Mouse (Mus musculus): ENCODE measurements around the gene Sprr4. TPM values are rescaled to one million over a fixed set of nuclear protein-coding genes. Genes with fewer than 3 reads are reported as not detected.
"Not testable (repeated sequence)": the region's sequence is repeated elsewhere in the genome, so short reads cannot be mapped to it uniquely, and the experiment has no call there.

Gene Sprr4
- not detected in 2 replicates for polyA plus RNA-seq (2016; fragmentation: Nextera tagmentation; extraction: Ambion mirVana)

GRCm38 (mm10) chr3:92500393-92500792 lies at the start of gene Sprr4:
TSS of gene Sprr4 (minus strand) at chr3:92500493.
- no peak for DNase-seq (ENCODE audit: extremely low spot score, low spot score)
- H3K27me3 ChIP-seq (ENCODE audit: poor library complexity, severe bottlenecking), result no peaks in the 10 kb centered on the region
- H3K4me3 ChIP-seq, result no peak within 1 kb of the TSS
- no peaks in the 10 kb centered on the region for H3K9me3 ChIP-seq
- WGBS, result 97% methylated on average over 1 of the region's 1 CpGs
- H3K27ac ChIP-seq, result no peak within 1 kb of the TSS
- H3K36me3 ChIP-seq (replicated peaks), result no peaks in the 10 kb centered on the region
- no peaks in the 10 kb centered on the region for H3K4me1 ChIP-seq

DNA sequence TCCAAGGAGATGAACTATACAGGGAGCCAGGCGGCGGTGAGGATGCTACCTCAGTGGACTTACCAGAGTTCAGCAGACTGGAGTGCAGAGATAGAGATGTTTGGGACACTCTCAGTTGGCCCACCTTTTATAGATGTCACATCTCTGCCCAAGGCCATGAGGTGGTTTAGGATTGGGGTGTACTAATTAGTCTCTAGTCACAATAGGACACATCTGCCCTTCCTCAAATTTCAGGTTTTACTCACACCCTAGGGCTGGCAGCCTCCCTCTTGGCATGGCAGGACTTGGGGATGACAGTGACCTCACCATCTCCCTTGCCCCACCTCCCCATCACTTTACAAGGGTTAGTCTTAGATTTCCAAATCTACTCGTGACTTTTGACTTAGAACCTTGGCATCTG lies 34.1 kb upstream of the Sprr4 start, which contains the start of gene 2310046K23Rik:
Gene 2310046K23Rik (minus strand): TSS at position 101 of the 400 bp plus-strand sequence.
- H3K36me3 ChIP-seq (replicated peaks), result no peaks in the 10 kb centered on the region
- 90% methylated on average over 3 of the region's 3 CpGs for WGBS
- no peak for DNase-seq (ENCODE audit: extremely low spot score, low spot score)
- no peak within 1 kb of the TSS for H3K27ac ChIP-seq
- no peak within 1 kb of the TSS for H3K4me3 ChIP-seq
- no peaks in the 10 kb centered on the region for H3K27me3 ChIP-seq (ENCODE audit: poor library complexity, severe bottlenecking)
- H3K4me1 ChIP-seq, result no peaks in the 10 kb centered on the region
- no peaks in the 10 kb centered on the region for H3K9me3 ChIP-seq

- no peak for DNase-seq (ENCODE audit: extremely low spot score, low spot score)
Measured at GRCm38 (mm10) chr3:92512325-92512724, 12.0 kb upstream of the Sprr4 start.

GRCm38 (mm10) chr3:92510786-92511185 lies 10.5 kb upstream of the Sprr4 start:
- no peak for DNase-seq (ENCODE audit: extremely low spot score, low spot score)
- no peaks in the 10 kb centered on the region for H3K27me3 ChIP-seq (ENCODE audit: poor library complexity, severe bottlenecking)
- H3K4me3 ChIP-seq, result no peak overlapping the region
- no peaks in the 10 kb centered on the region for H3K4me1 ChIP-seq
- no peak overlapping the region for H3K27ac ChIP-seq
- H3K36me3 ChIP-seq (replicated peaks), result no peaks in the 10 kb centered on the region
- H3K9me3 ChIP-seq, result no peaks in the 10 kb centered on the region

More at GRCm38 (mm10) chr3:92512325-92512724, 12.0 kb upstream of the Sprr4 start:
- no peaks in the 10 kb centered on the region for H3K4me1 ChIP-seq
- no peaks in the 10 kb centered on the region for H3K36me3 ChIP-seq (replicated peaks)
- no peaks in the 10 kb centered on the region for H3K27me3 ChIP-seq (ENCODE audit: poor library complexity, severe bottlenecking)
- no peaks in the 10 kb centered on the region for H3K9me3 ChIP-seq
- H3K27ac ChIP-seq, result no peak overlapping the region
- no peak overlapping the region for H3K4me3 ChIP-seq

DNA sequence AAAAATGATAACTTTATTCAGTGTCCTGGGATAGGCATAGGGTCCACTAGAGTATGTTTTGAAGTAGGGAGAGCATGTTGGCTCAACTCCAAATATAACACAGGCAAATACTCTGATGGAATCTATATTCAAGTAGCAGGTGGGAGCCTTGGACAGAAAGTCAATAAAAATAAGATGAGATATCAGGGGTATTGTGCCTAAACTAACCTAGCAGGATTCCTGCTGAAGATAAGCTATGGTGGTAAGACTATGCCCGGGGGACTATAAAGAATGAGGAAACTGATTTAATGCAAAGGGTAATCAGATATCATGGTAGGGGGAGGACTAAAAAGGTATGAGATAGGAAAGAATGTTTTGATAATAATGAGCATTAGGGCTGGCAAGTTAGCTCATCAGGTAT lies 7.9 kb upstream of the Sprr4 start:
- 88% methylated on average over 1 of the region's 1 CpGs for WGBS
- H3K9me3 ChIP-seq, result no peaks in the 10 kb centered on the region
- no peak overlapping the region for H3K27ac ChIP-seq
- no peaks in the 10 kb centered on the region for H3K4me1 ChIP-seq
- no peak overlapping the region for H3K4me3 ChIP-seq
- H3K36me3 ChIP-seq (replicated peaks), result no peaks in the 10 kb centered on the region
- no peaks in the 10 kb centered on the region for H3K27me3 ChIP-seq (ENCODE audit: poor library complexity, severe bottlenecking)
- DNase-seq (ENCODE audit: extremely low spot score, low spot score), result no peak

GRCm38 (mm10) chr3:92503528-92503927 lies 3.2 kb upstream of the Sprr4 start:
- no peaks in the 10 kb centered on the region for H3K36me3 ChIP-seq (replicated peaks)
- no peaks in the 10 kb centered on the region for H3K9me3 ChIP-seq
- DNase-seq (ENCODE audit: extremely low spot score, low spot score), result no peak
- H3K4me3 ChIP-seq, result no peak overlapping the region
- no peaks in the 10 kb centered on the region for H3K4me1 ChIP-seq
- no peak overlapping the region for H3K27ac ChIP-seq
- H3K27me3 ChIP-seq (ENCODE audit: poor library complexity, severe bottlenecking), result no peaks in the 10 kb centered on the region

DNA sequence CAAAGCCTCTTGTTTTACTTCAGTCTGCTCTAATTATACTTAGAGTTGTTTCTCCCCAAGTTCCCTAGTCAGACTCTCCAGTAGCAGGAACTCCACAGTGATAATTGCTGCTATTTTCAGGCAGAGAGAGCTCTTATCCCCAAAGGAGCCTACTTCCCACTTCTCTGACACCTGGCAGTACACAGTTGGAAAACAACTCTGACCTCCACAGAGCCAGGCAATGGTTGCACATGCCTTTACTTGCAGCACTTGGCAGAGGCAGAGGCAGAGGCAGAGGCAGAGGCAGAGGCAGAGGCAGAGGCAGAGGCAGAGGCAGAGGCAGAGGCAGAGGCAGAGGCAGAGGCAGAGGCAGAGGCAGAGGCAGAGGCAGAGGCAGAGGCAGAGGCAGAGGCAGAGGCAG lies 10.0 kb downstream of the Sprr4 start:
- not testable (repeated sequence) for DNase-seq (ENCODE audit: extremely low spot score, low spot score); H3K4me3 ChIP-seq; H3K4me1 ChIP-seq; H3K27ac ChIP-seq; H3K36me3 ChIP-seq (replicated peaks); H3K9me3 ChIP-seq; H3K27me3 ChIP-seq (ENCODE audit: poor library complexity, severe bottlenecking)

DNA sequence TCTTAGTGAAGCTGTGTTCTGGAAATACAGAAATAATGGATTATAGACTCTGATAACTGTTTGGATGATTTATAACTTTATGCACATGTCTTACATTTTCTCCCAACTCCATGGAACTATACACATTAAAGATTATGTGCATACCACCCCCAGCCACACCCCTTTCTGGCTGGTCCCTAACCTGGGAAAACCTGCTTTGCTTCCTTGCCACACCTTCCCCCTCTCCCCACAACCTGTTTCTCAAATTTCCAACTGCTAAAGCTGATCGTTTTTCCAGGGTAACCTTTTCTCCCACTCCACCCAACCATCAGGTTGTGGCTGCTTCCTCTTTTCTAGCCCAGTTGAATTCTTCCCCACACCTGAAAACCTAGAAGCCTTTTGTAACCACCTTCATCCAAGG lies 14.0 kb downstream of the Sprr4 start:
- Histone ChIP-seq H3K9me3 (no peaks in the 10 kb centered on the region), H3K27ac (no peak overlapping the region), H3K4me3 (no peak overlapping the region), H3K4me1 (no peaks in the 10 kb centered on the region), H3K27me3 (ENCODE audit: poor library complexity, severe bottlenecking) (no peaks in the 10 kb centered on the region), H3K36me3 (replicated peaks) (no peaks in the 10 kb centered on the region)
- DNase-seq (ENCODE audit: extremely low spot score, low spot score), result no peak
- 48% methylated on average over 1 of the region's 1 CpGs for WGBS

DNA sequence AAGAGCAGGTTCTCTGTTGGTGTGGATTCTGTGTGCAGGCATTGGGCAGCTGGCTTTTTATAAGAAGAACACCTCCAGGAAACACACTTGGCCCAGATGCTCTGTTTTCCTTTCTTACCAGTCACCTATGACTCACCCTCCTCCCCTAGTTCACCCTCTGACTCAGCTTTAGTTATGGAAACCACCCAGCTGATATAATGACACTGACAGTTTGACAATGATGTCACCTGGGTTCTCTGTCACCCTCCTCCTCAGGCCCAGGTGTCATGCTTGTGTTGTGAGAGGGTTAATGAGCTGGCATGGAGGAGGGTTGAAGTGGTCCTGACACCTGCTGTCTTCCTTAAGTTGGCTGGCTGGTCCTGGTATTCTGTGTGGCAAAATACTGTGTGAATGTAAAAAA lies 14.4 kb downstream of the Sprr4 start, which contains the start of gene Sprr1a:
Gene Sprr1a (minus strand): TSS at position 33 of the 400 bp plus-strand sequence.
- DNase-seq (ENCODE audit: extremely low spot score, low spot score), result no peak
- no peak within 1 kb of the TSS for H3K27ac ChIP-seq
- H3K9me3 ChIP-seq, result no peaks in the 10 kb centered on the region
- H3K4me1 ChIP-seq, result no peaks in the 10 kb centered on the region
- H3K4me3 ChIP-seq, result no peak within 1 kb of the TSS
- no peaks in the 10 kb centered on the region for H3K36me3 ChIP-seq (replicated peaks)
- H3K27me3 ChIP-seq (ENCODE audit: poor library complexity, severe bottlenecking), result no peaks in the 10 kb centered on the region

DNA sequence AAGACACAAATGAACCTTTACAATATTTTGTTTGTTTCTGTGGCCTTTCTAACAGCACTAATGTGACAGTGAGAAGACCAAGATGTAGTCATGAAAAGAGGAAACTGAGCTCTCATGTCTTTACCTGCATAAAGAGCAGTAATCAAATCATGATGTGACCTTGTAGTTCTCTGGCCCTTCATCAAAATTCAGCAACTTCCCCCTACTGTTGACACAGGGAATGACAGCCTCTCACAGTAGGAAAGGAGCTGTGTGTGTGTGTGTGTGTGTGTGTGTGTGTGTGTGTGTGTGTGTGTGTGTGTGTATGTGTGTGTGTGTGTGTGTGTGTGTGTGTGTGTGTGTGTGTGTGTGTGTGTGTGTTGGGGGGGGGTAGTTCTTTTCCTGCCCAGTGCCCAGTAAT lies 19.0 kb downstream of the Sprr4 start:
- DNase-seq (ENCODE audit: extremely low spot score, low spot score); H3K27ac ChIP-seq; H3K4me1 ChIP-seq; H3K9me3 ChIP-seq; H3K27me3 ChIP-seq (ENCODE audit: poor library complexity, severe bottlenecking); H3K4me3 ChIP-seq; H3K36me3 ChIP-seq (replicated peaks): not testable (repeated sequence)

DNA sequence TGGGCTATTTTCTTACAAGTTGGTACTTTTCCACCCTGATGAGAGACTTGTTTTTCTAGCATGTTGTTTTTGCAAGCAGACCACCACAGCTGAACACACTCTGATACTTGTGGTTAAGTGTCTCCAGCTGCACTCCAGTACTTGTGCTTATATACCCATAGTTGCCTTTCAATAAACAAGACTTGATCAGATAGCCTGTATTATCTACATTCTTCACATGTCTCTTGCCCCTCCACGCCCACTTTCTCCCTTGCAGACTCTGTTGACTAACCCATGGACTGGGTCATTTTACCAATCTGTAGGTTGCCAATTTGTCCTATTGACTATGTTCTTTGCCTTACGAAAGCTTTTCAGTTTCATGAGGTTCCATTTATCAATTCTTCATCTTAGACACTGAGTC lies 30.2 kb downstream of the Sprr4 start:
- Histone ChIP-seq H3K4me1 (peaks cover 19% of the 10 kb centered on the region), H3K27me3 (ENCODE audit: poor library complexity, severe bottlenecking) (no peaks in the 10 kb centered on the region), H3K36me3 (replicated peaks) (no peaks in the 10 kb centered on the region), H3K4me3 (no peak overlapping the region), H3K27ac (no peak overlapping the region), H3K9me3 (no peaks in the 10 kb centered on the region)
- no peak for DNase-seq (ENCODE audit: extremely low spot score, low spot score)
- 91% methylated on average over 2 of the region's 2 CpGs for WGBS

GRCm38 (mm10) chr3:92467424-92467823 lies 32.9 kb downstream of the Sprr4 start:
- H3K4me3 ChIP-seq, result no peak overlapping the region
- no peaks in the 10 kb centered on the region for H3K36me3 ChIP-seq (replicated peaks)
- DNase-seq (ENCODE audit: extremely low spot score, low spot score), result no peak
- H3K4me1 ChIP-seq, result peaks cover 19% of the 10 kb centered on the region
- no peaks in the 10 kb centered on the region for H3K27me3 ChIP-seq (ENCODE audit: poor library complexity, severe bottlenecking)
- H3K27ac ChIP-seq, result no peak overlapping the region
- no peaks in the 10 kb centered on the region for H3K9me3 ChIP-seq

DNA sequence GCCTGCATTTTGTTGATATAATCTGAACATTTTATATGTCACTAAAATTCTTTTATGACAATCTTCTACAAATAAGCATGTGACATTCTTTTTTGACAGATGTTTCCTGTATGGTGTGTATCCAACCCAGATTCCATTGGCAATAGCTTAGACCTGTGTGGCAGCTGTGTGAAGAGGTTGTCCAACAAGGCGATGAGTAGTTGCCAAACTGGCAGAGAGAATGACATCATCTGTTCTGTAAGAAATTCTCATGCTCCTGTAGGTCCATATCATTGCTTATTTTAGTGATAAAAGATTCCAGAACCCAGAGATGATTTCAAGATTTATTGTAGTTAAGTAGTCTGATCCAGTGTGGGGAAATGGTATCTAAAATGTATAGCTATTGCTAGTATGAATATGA lies 33.7 kb downstream of the Sprr4 start:
- DNase-seq (ENCODE audit: extremely low spot score, low spot score), result no peak
- Histone ChIP-seq H3K4me3 (no peak overlapping the region), H3K9me3 (no peaks in the 10 kb centered on the region), H3K4me1 (peaks cover 19% of the 10 kb centered on the region), H3K27me3 (ENCODE audit: poor library complexity, severe bottlenecking) (no peaks in the 10 kb centered on the region), H3K27ac (no peak overlapping the region), H3K36me3 (replicated peaks) (no peaks in the 10 kb centered on the region)
- 85% methylated on average over 1 of the region's 1 CpGs for WGBS

- no peak for DNase-seq (ENCODE audit: extremely low spot score, low spot score)
- WGBS, result 77% methylated on average over 2 of the region's 2 CpGs
Measured at GRCm38 (mm10) chr3:92458620-92459019, 41.7 kb downstream of the Sprr4 start, which contains the start of gene Sprr3. TSS of gene Sprr3 (minus strand) at chr3:92458720.

More at GRCm38 (mm10) chr3:92458620-92459019, 41.7 kb downstream of the Sprr4 start, which contains the start of gene Sprr3:
- Histone ChIP-seq H3K36me3 (replicated peaks) (no peaks in the 10 kb centered on the region), H3K27ac (no peak within 1 kb of the TSS), H3K4me1 (no peaks in the 10 kb centered on the region), H3K4me3 (no peak within 1 kb of the TSS), H3K27me3 (ENCODE audit: poor library complexity, severe bottlenecking) (no peaks in the 10 kb centered on the region), H3K9me3 (no peaks in the 10 kb centered on the region)
